In genomic region chr2:135884534-135885180, GRCm38 (mm10) we compare ENCODE assay signal across 29 mouse cellular contexts.
A peak's percentile ranks its signal among the peaks of the same experiment; 100 is the strongest.
DNase-seq lines count a peak whose midpoint lies in the region; ATAC-seq lines count a peak whose summit lies in the region.
"Had no signal": no experiment of that assay in that cellular context is flagged by ENCODE, and none has a peak within 500 bp of the region (broad histone marks: within the 10 kb centered on the region; RNA-seq: fewer than 3 reads in every experiment).

No protein-coding gene starts in this region.

- no peaks in the 10 kb centered on the region for H3K36me3 ChIP-seq in forebrain, embryonic 14.5 days (ENCODE audit: control insufficient read depth, insufficient read depth, low read length)
- H3K36me3 ChIP-seq: G1E; hindbrain, embryonic 13.5 days; liver, embryonic 15.5 days; neural tube, embryonic 15.5 days had no signal

- H3K4me3 ChIP-seq in forebrain, embryonic 14.5 days (ENCODE audit: low read depth, low read length), result no peak overlapping the region
- H3K4me3 ChIP-seq: erythroblast, embryonic 14.5 days; hindbrain, embryonic 13.5 days; liver, embryonic 15.5 days; megakaryocyte, embryonic 14.5 days; neural tube, embryonic 15.5 days had no signal

- no peaks in the 10 kb centered on the region for H3K9me3 ChIP-seq in forebrain, embryonic 14.5 days (replicated peaks; ENCODE audit: control insufficient read depth, low read length)
- H3K9me3 ChIP-seq: hindbrain, embryonic 13.5 days; liver, embryonic 15.5 days; megakaryocyte, embryonic 14.5 days; neural tube, embryonic 15.5 days had no signal

- 78% methylated on average over 7 of the region's 7 CpGs for WGBS in forebrain, embryonic 14.5 days

- no peak overlapping the region for H3K9ac ChIP-seq in forebrain, embryonic 14.5 days (ENCODE audit: low read length)
- H3K9ac ChIP-seq: hindbrain, embryonic 13.5 days; liver, embryonic 15.5 days; lung, embryonic 14.5 days; neural tube, embryonic 15.5 days had no signal

- H3K4me2 ChIP-seq in forebrain, embryonic 14.5 days (ENCODE audit: low read length), result no peak overlapping the region
- H3K4me2 ChIP-seq: hindbrain, embryonic 13.5 days; liver, embryonic 15.5 days; lung, embryonic 14.5 days; neural tube, embryonic 15.5 days had no signal

- no peaks in the 10 kb centered on the region for H3K27me3 ChIP-seq in forebrain, embryonic 14.5 days (replicated peaks; ENCODE audit: control insufficient read depth, insufficient read depth, low read length)
- H3K27me3 ChIP-seq: hindbrain, embryonic 13.5 days; liver, embryonic 15.5 days; megakaryocyte, embryonic 14.5 days; neural tube, embryonic 15.5 days had no signal

- DNase-seq in 3T3-L1 (ENCODE audit: low read depth, low spot score), result peak; percentile 66
- no peak for DNase-seq in forebrain, embryonic 14.5 days (ENCODE audit: low spot score)
- no peak for DNase-seq in spleen, postnatal 14 days (ENCODE audit: low spot score in 2 of 2)
- no peak for DNase-seq in gastrocnemius, adult 8-10 months (ENCODE audit: low spot score in 2 of 2)
- DNase-seq in urinary bladder, adult 18-20 months (ENCODE audit: low spot score in 2 of 2), result no peak
- DNase-seq: adrenal gland, postnatal 14 days; cerebellum, adult 11-12 months; gastrocnemius, postnatal 36 days; heart, postnatal 14 days; kidney, adult 9 months; kidney, postnatal 14 days; liver; midbrain, embryonic 14.5 days; right cerebral cortex, adult 18-20 months; spleen, adult 18-20 months; thymus, adult 18-20 months; thymus, postnatal 25 days had no signal

- H3K4me1 ChIP-seq in forebrain, embryonic 14.5 days (ENCODE audit: control insufficient read depth, insufficient read depth, low read length), result no peaks in the 10 kb centered on the region

- no peak overlapping the region for H3K27ac ChIP-seq in forebrain, embryonic 14.5 days (ENCODE audit: low read depth, low read length)
- H3K27ac ChIP-seq: hindbrain, embryonic 13.5 days; liver, embryonic 15.5 days; neural tube, embryonic 15.5 days; stomach, postnatal 0 days had no signal

- peak; percentile 68 for ATAC-seq in CD4-positive, CD25-positive, alpha-beta regulatory T cell, adult 4 months
- ATAC-seq in activated CD4-positive, CD25-positive, alpha-beta regulatory T cell, adult 4 months, result peak; percentile 36
- peak; percentile 63 for ATAC-seq in inflammation-experienced regulatory T-cells, adult 6 months
- no peak for ATAC-seq in forebrain, embryonic 14.5 days
- ATAC-seq: intestine, postnatal 0 days had no signal
